11 mouse cellular contexts compared by ENCODE assay signal in the genomic region with DNA sequence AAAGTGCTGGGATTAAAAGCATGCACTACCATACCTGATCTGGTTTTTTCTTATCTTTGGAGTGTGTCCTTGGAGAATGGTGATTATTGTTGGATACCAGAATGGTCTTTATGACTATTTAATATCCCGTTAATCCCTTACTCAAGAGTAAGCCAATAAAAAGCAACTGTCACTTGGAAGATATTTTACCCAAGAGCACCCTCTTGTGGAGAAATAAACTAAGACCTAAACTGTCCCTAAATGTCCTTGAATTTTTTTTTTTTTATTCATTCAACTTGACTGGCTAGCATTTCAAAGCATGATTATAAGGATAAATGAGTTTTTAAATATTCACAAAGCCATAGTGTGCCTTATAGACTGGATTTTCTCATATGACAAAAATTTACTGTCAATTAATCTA. TPM values are rescaled to one million over a fixed set of nuclear protein-coding genes. Genes with fewer than 3 reads are reported as not detected.
DNase-seq lines count a peak whose midpoint lies in the region; ATAC-seq and TF ChIP-seq lines count a peak whose summit lies in the region.
"Had no signal": no experiment of that assay in that cellular context is flagged by ENCODE, and none has a peak within 500 bp of the region (broad histone marks: within the 10 kb centered on the region; RNA-seq: fewer than 3 reads in every experiment).

No protein-coding gene starts in this region.

- intact Hi-C loops in left cerebral cortex, adult 2 months (cut with DNase I) = loop anchor here (2.0 kb wide), 1 partner anchor 64 kb away; no protein-coding TSS in a partner anchor
- intact Hi-C loops in left cerebral cortex, postnatal 4 days (cut with DNase I) = loop anchor here (5.0 kb wide), 1 partner anchor 753 kb away; no protein-coding TSS in a partner anchor

- no peak for ATAC-seq in cerebellum, adult (ENCODE audit: insufficient number of reproducible peaks, low FRiP score, low TSS enrichment)
- ATAC-seq in megakaryocyte-erythroid progenitor cell, adult 5-6 weeks (replicated peaks; ENCODE audit: low FRiP score, low TSS enrichment, poor library complexity, severe bottlenecking) = peak; percentile 67

- H3K4me3 ChIP-seq in left cerebral cortex, adult 2 months = no peak overlapping the region
- H3K4me3 ChIP-seq: neural tube, embryonic 12.5 days had no signal

- peak; percentile 8 to 70 for DNase-seq in cerebellum, postnatal 10 days
- no peak for DNase-seq in left cerebral cortex, adult 2 months (ENCODE audit: extremely low spot score in 1 of 2, low spot score in 2 of 2)
- DNase-seq in left cerebral cortex, postnatal 4 days = no peak
- DNase-seq in adipocyte (ENCODE audit: low spot score) = peak; percentile 79
- DNase-seq in heart, adult 9 months (ENCODE audit: low spot score in 2 of 2) = no peak
- DNase-seq in right cerebral cortex, adult 2 months (ENCODE audit: low spot score in 2 of 2) = no peak
- DNase-seq: B cell, adult 2 months; cerebellum, postnatal 25 days had no signal

- TF ChIP-seq CTCF in left cerebral cortex, adult 2 months (IDR thresholded peaks at IDR 0.05) = peak; percentile 75

- no peak overlapping the region for H3K27ac ChIP-seq in left cerebral cortex, adult 2 months
- H3K27ac ChIP-seq: neural tube, embryonic 12.5 days had no signal

RNA-seq across cellular contexts. Expression of a gene that starts 38.0 kb away (rescaled TPM):
- 10 to 100 TPM; 30.7 to 30.8 TPM for total RNA-seq in left cerebral cortex, adult 2 months (2021)
- total RNA-seq in left cerebral cortex, postnatal 4 days (2021) = 10 to 100 TPM; 23.7 to 26.1 TPM
- total RNA-seq in megakaryocyte-erythroid progenitor cell, adult 5-6 weeks (2014; fragmentation: Nextera tagmentation) = 25.8 and 31.7 TPM in 2 replicates
- 31.2 and 46.2 TPM in 2 replicates for total RNA-seq in megakaryocyte-erythroid progenitor cell, adult 5-6 weeks (2017)

RNA-seq across cellular contexts. Expression of a gene that starts 56.3 kb away (rescaled TPM):
- 1 to 10 TPM; 4.7 to 6.5 TPM for total RNA-seq in left cerebral cortex, adult 2 months (2021)
- total RNA-seq in left cerebral cortex, postnatal 4 days (2021) = 1 to 10 TPM; 9.2 TPM
- total RNA-seq in megakaryocyte-erythroid progenitor cell, adult 5-6 weeks (2014; fragmentation: Nextera tagmentation) = not detected in 2 replicates
- not detected in 2 replicates for total RNA-seq in megakaryocyte-erythroid progenitor cell, adult 5-6 weeks (2017)

Comparison
In these comparisons a context has a peak if more than half of its experiments do, and no peak if none do; other contexts are left out.
1. DNase-seq: peak in cerebellum, postnatal 10 days (2 of 2) and adipocyte (single experiment); none in left cerebral cortex, adult 2 months (0 of 2), left cerebral cortex, postnatal 4 days (single experiment), heart, adult 9 months (0 of 2) and right cerebral cortex, adult 2 months (0 of 2).
2. RNA of a gene that starts 56.3 kb away (total RNA-seq): 9.2 TPM in left cerebral cortex, postnatal 4 days and 4.7 to 6.5 TPM in left cerebral cortex, adult 2 months; not detected in megakaryocyte-erythroid progenitor cell, adult 5-6 weeks; every median in the first group is over 4 times any median in the second.